Mouse (Mus musculus): ENCODE measurements at regions not wholly inside any gene's neighbourhood (a gene's known extent, or its start where the extent isn't known, plus 50 kb on each side); places are given as distances from the start of the nearest gene placed in this dataset.

GRCm38 (mm10) chr9:76734387-76734786 lies 167.5 kb upstream of the Fam83b start:
- WGBS = 69% methylated on average over 1 of the region's 1 CpGs
- Histone ChIP-seq H3K27ac (ENCODE audit: low read length) (no peak overlapping the region), H3K36me3 (ENCODE audit: control insufficient read depth, insufficient read depth) (no peaks in the 10 kb centered on the region), H3K4me2 (ENCODE audit: low read length) (no peak overlapping the region), H3K9me3 (ENCODE audit: control insufficient read depth, low read length) (no peaks in the 10 kb centered on the region), H3K27me3 (replicated peaks; ENCODE audit: control insufficient read depth, insufficient read depth, low read length) (no peaks in the 10 kb centered on the region), H3K4me1 (replicated peaks; ENCODE audit: control insufficient read depth, insufficient read depth, low read length) (no peaks in the 10 kb centered on the region), H3K4me3 (replicated peaks; ENCODE audit: low read length) (no peak overlapping the region), H3K9ac (replicated peaks; ENCODE audit: low read depth, low read length) (no peak overlapping the region)
- ATAC-seq = no peak

GRCm38 (mm10) chr9:76733812-76734211 lies 166.9 kb upstream of the Fam83b start:
- Histone ChIP-seq H3K27ac (ENCODE audit: low read length) (no peak overlapping the region), H3K36me3 (ENCODE audit: control insufficient read depth, insufficient read depth) (no peaks in the 10 kb centered on the region), H3K9ac (replicated peaks; ENCODE audit: low read depth, low read length) (no peak overlapping the region), H3K4me3 (replicated peaks; ENCODE audit: low read length) (no peak overlapping the region), H3K9me3 (ENCODE audit: control insufficient read depth, low read length) (no peaks in the 10 kb centered on the region), H3K4me1 (replicated peaks; ENCODE audit: control insufficient read depth, insufficient read depth, low read length) (no peaks in the 10 kb centered on the region), H3K27me3 (replicated peaks; ENCODE audit: control insufficient read depth, insufficient read depth, low read length) (no peaks in the 10 kb centered on the region), H3K4me2 (ENCODE audit: low read length) (no peak overlapping the region)
- ATAC-seq = no peak

- Histone ChIP-seq H3K9ac (replicated peaks; ENCODE audit: low read depth, low read length) (no peak overlapping the region), H3K27ac (ENCODE audit: low read length) (no peak overlapping the region), H3K4me2 (ENCODE audit: low read length) (no peak overlapping the region), H3K27me3 (replicated peaks; ENCODE audit: control insufficient read depth, insufficient read depth, low read length) (no peaks in the 10 kb centered on the region), H3K9me3 (ENCODE audit: control insufficient read depth, low read length) (no peaks in the 10 kb centered on the region), H3K4me1 (replicated peaks; ENCODE audit: control insufficient read depth, insufficient read depth, low read length) (no peaks in the 10 kb centered on the region), H3K36me3 (ENCODE audit: control insufficient read depth, insufficient read depth) (no peaks in the 10 kb centered on the region), H3K4me3 (replicated peaks; ENCODE audit: low read length) (no peak overlapping the region)
- WGBS = 82% methylated on average over 3 of the region's 3 CpGs
- ATAC-seq = no peak
Measured at GRCm38 (mm10) chr9:76722881-76723280, 156.0 kb upstream of the Fam83b start.

GRCm38 (mm10) chr9:76715852-76716251 lies 148.9 kb upstream of the Fam83b start:
- Histone ChIP-seq H3K4me1 (replicated peaks; ENCODE audit: control insufficient read depth, insufficient read depth, low read length) (no peaks in the 10 kb centered on the region), H3K27me3 (replicated peaks; ENCODE audit: control insufficient read depth, insufficient read depth, low read length) (no peaks in the 10 kb centered on the region), H3K4me3 (replicated peaks; ENCODE audit: low read length) (no peak overlapping the region), H3K9ac (replicated peaks; ENCODE audit: low read depth, low read length) (no peak overlapping the region), H3K36me3 (ENCODE audit: control insufficient read depth, insufficient read depth) (no peaks in the 10 kb centered on the region), H3K4me2 (ENCODE audit: low read length) (no peak overlapping the region), H3K9me3 (ENCODE audit: control insufficient read depth, low read length) (no peaks in the 10 kb centered on the region), H3K27ac (ENCODE audit: low read length) (no peak overlapping the region)
- no peak for ATAC-seq
- WGBS = 71% methylated on average over 1 of the region's 1 CpGs

GRCm38 (mm10) chr9:76706451-76706850 lies 139.5 kb upstream of the Fam83b start:
- H3K4me2 ChIP-seq (ENCODE audit: low read length) = no peak overlapping the region
- H3K27ac ChIP-seq (ENCODE audit: low read length) = no peak overlapping the region
- H3K4me3 ChIP-seq (replicated peaks; ENCODE audit: low read length) = no peak overlapping the region
- H3K27me3 ChIP-seq (replicated peaks; ENCODE audit: control insufficient read depth, insufficient read depth, low read length) = no peaks in the 10 kb centered on the region
- 53% methylated on average over 1 of the region's 1 CpGs for WGBS
- H3K4me1 ChIP-seq (replicated peaks; ENCODE audit: control insufficient read depth, insufficient read depth, low read length) = no peaks in the 10 kb centered on the region
- no peak for ATAC-seq
- H3K36me3 ChIP-seq (ENCODE audit: control insufficient read depth, insufficient read depth) = no peaks in the 10 kb centered on the region
- no peak overlapping the region for H3K9ac ChIP-seq (replicated peaks; ENCODE audit: low read depth, low read length)
- no peaks in the 10 kb centered on the region for H3K9me3 ChIP-seq (ENCODE audit: control insufficient read depth, low read length)

- no peak for ATAC-seq
- Histone ChIP-seq H3K4me1 (replicated peaks; ENCODE audit: control insufficient read depth, insufficient read depth, low read length) (no peaks in the 10 kb centered on the region), H3K9me3 (ENCODE audit: control insufficient read depth, low read length) (no peaks in the 10 kb centered on the region), H3K9ac (replicated peaks; ENCODE audit: low read depth, low read length) (no peak overlapping the region), H3K36me3 (ENCODE audit: control insufficient read depth, insufficient read depth) (no peaks in the 10 kb centered on the region), H3K27me3 (replicated peaks; ENCODE audit: control insufficient read depth, insufficient read depth, low read length) (no peaks in the 10 kb centered on the region), H3K4me3 (replicated peaks; ENCODE audit: low read length) (no peak overlapping the region), H3K4me2 (ENCODE audit: low read length) (no peak overlapping the region), H3K27ac (ENCODE audit: low read length) (no peak overlapping the region)
- WGBS = 78% methylated on average over 5 of the region's 5 CpGs
Measured at GRCm38 (mm10) chr9:76705786-76706185, 138.9 kb upstream of the Fam83b start.

- no peak overlapping the region for H3K4me3 ChIP-seq (replicated peaks; ENCODE audit: low read length)
- H3K9ac ChIP-seq (replicated peaks; ENCODE audit: low read depth, low read length) = no peak overlapping the region
- ATAC-seq = no peak
- H3K27me3 ChIP-seq (replicated peaks; ENCODE audit: control insufficient read depth, insufficient read depth, low read length) = no peaks in the 10 kb centered on the region
- H3K36me3 ChIP-seq (ENCODE audit: control insufficient read depth, insufficient read depth) = no peaks in the 10 kb centered on the region
- 80% methylated on average over 4 of the region's 4 CpGs for WGBS
- no peaks in the 10 kb centered on the region for H3K9me3 ChIP-seq (ENCODE audit: control insufficient read depth, low read length)
- H3K4me2 ChIP-seq (ENCODE audit: low read length) = no peak overlapping the region
- no peak overlapping the region for H3K27ac ChIP-seq (ENCODE audit: low read length)
- no peaks in the 10 kb centered on the region for H3K4me1 ChIP-seq (replicated peaks; ENCODE audit: control insufficient read depth, insufficient read depth, low read length)
Measured at GRCm38 (mm10) chr9:76695547-76695946, 128.6 kb upstream of the Fam83b start.

- Histone ChIP-seq H3K4me2 (ENCODE audit: low read length) (no peak overlapping the region), H3K27ac (ENCODE audit: low read length) (no peak overlapping the region), H3K36me3 (ENCODE audit: control insufficient read depth, insufficient read depth) (no peaks in the 10 kb centered on the region), H3K9ac (replicated peaks; ENCODE audit: low read depth, low read length) (no peak overlapping the region), H3K27me3 (replicated peaks; ENCODE audit: control insufficient read depth, insufficient read depth, low read length) (no peaks in the 10 kb centered on the region), H3K9me3 (ENCODE audit: control insufficient read depth, low read length) (no peaks in the 10 kb centered on the region), H3K4me1 (replicated peaks; ENCODE audit: control insufficient read depth, insufficient read depth, low read length) (no peaks in the 10 kb centered on the region), H3K4me3 (replicated peaks; ENCODE audit: low read length) (no peak overlapping the region)
- no peak for ATAC-seq
- 85% methylated on average over 4 of the region's 4 CpGs for WGBS
Measured at GRCm38 (mm10) chr9:76692976-76693375, 126.1 kb upstream of the Fam83b start.

- 24% methylated on average over 3 of the region's 3 CpGs for WGBS
- no peaks in the 10 kb centered on the region for H3K4me1 ChIP-seq (replicated peaks; ENCODE audit: control insufficient read depth, insufficient read depth, low read length)
- no peaks in the 10 kb centered on the region for H3K27me3 ChIP-seq (replicated peaks; ENCODE audit: control insufficient read depth, insufficient read depth, low read length)
- no peak overlapping the region for H3K4me3 ChIP-seq (replicated peaks; ENCODE audit: low read length)
- H3K9ac ChIP-seq (replicated peaks; ENCODE audit: low read depth, low read length) = no peak overlapping the region
- H3K4me2 ChIP-seq (ENCODE audit: low read length) = no peak overlapping the region
- no peaks in the 10 kb centered on the region for H3K9me3 ChIP-seq (ENCODE audit: control insufficient read depth, low read length)
- H3K36me3 ChIP-seq (ENCODE audit: control insufficient read depth, insufficient read depth) = no peaks in the 10 kb centered on the region
- ATAC-seq = peak; percentile 89
- H3K27ac ChIP-seq (ENCODE audit: low read length) = no peak overlapping the region
Measured at GRCm38 (mm10) chr9:76660848-76661247, 93.9 kb upstream of the Fam83b start.

GRCm38 (mm10) chr9:76659798-76660197 lies 92.9 kb upstream of the Fam83b start:
- H3K4me1 ChIP-seq (replicated peaks; ENCODE audit: control insufficient read depth, insufficient read depth, low read length) = no peaks in the 10 kb centered on the region
- H3K27ac ChIP-seq (ENCODE audit: low read length) = no peak overlapping the region
- H3K36me3 ChIP-seq (ENCODE audit: control insufficient read depth, insufficient read depth) = no peaks in the 10 kb centered on the region
- H3K9me3 ChIP-seq (ENCODE audit: control insufficient read depth, low read length) = no peaks in the 10 kb centered on the region
- 20% methylated on average over 3 of the region's 3 CpGs for WGBS
- no peak overlapping the region for H3K4me2 ChIP-seq (ENCODE audit: low read length)
- no peak for ATAC-seq
- no peaks in the 10 kb centered on the region for H3K27me3 ChIP-seq (replicated peaks; ENCODE audit: control insufficient read depth, insufficient read depth, low read length)
- no peak overlapping the region for H3K9ac ChIP-seq (replicated peaks; ENCODE audit: low read depth, low read length)
- H3K4me3 ChIP-seq (replicated peaks; ENCODE audit: low read length) = no peak overlapping the region
